Mouse (Mus musculus) olfactory bulb, adult 2 months (tissue): ENCODE data around the gene Rbm28.

Experiments
- CTCF ChIP-seq: fragments of 200-500 bp; IDR thresholded peaks from 2 replicates; pipeline ENCODE4 v1.5.1; 2012; ENCODE audit warnings: low read depth, mild to moderate bottlenecking, low read length, moderate library complexity; ENCODE audit not compliant: insufficient read depth
- POLR2A ChIP-seq: fragments of 200-500 bp; IDR thresholded peaks from 2 replicates; pipeline ENCODE4 v1.6.1; 2012; ENCODE audit warnings: mild to moderate bottlenecking, low read depth, low read length, moderate library complexity; ENCODE audit not compliant: insufficient read depth

DNA sequence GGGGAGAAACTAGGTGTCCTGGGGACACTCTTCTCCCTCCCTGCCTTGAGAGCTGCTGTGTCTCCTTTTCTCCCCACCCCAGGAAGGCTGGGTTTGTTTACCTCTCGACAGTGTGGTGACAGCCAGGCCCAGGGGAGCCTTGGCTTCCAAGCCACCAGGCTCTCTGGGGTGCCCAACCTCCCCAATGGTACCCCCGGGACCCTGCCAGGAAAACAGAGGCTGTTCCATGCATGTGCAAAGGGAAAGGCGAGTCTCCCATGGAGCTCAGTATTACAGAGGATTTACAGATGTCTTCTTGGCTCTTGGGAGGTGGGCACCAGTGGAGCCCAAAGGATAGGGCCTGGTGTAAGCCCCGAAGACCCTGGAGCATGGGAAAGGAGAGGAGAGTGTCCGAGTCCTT is 48.6 kb upstream of the Rbm28 start:
- TF ChIP-seq CTCF, result no peak
- no peak for TF ChIP-seq POLR2A
